Mouse (Mus musculus) lung, postnatal 25 days (tissue): Measurements from ENCODE around the gene Pde8b.

ENCODE experiments used
- DNase-seq: peaks from one replicate; pipeline ENCODE4 v3.0.0; 2022; ENCODE audit warnings: low spot score

The Pde8b gene

GRCm38 (mm10) chr13:95140460-95141079, 109.6 kb downstream of the Pde8b start:
- no peak for DNase-seq

DNA sequence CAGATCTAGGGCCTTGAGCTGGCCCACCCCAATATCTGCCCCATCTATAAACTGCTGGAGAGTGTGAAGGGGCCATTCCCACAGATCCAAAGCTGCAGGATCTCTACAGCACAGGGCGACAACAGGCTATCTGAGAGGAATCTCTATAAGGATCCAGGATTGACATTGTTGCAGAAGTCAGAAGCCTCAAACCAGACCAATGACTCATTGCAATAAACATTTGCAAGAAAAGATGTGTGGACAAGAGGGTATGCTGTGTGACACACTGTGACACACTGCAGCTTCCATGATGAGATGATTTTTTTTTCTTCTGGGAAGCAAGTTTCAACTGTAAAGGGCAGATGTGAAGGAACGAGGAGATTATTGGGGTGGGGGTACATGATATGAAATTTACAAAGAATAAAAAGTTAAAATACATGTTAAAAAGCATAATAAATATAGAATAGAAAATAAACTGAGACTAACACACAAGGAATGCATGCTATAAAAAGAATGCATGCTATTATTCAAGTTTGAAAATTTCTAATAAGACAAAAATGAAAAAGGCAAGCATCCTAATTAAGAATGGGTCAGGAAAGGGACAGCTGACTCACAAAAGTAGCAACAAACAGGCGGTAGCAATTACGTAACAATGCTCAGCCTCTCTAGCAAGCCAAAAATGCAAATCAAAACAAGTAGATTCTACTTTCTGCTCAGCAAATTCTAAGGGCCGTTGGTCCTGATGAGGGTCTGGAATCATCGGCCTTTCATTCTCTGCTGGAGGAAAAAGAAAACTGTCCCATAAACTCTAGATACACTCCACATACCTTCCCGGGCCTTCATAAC, 114.6 kb downstream of the Pde8b start:
- DNase-seq: no peak

DNA sequence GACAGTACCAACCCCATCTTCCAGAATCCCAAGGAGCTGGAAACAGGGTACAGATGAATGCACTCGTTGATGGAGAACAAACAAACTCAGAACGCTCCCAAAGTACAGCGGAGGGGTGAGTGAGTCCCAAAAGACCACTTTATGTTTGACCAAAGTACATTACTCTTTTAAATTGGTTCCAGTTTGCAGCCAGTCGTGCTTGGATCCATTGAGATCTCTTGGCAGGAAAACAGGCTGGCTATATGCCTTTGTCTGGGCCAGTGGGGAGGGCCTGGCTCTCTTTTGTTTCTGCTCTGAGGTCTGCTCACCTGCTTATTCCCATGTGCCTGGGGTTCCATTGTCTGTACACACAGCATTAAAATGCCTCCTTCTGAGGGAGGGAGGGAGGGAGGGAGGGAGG, 118.3 kb downstream of the Pde8b start:
- DNase-seq: no peak

- DNase-seq: no peak
These were observed 119.1 kb downstream of the Pde8b start for GRCm38 (mm10) chr13:95131041-95131440.

- DNase-seq: no peak
These were observed 122.8 kb downstream of the Pde8b start for GRCm38 (mm10) chr13:95127288-95127687.

DNA sequence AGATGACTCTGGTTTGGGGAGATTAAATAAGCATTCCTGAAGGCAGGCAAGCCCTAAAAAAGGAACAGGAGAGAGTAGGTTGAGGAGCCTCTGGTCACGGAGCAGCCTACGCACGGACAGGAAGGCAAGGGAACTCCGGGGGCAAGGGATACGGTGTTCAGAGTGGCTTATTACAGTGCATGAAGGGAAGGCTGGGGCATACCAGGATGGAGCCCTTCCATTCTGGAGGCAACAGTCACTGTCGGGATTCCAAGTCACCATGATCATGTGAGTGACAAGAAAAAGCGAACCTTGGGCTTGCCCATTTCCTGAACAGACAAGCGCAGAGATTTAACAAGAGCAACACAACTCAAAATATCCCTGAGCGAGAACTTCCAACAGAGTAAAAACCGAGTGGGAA, 123.3 kb downstream of the Pde8b start:
- DNase-seq: no peak

DNA sequence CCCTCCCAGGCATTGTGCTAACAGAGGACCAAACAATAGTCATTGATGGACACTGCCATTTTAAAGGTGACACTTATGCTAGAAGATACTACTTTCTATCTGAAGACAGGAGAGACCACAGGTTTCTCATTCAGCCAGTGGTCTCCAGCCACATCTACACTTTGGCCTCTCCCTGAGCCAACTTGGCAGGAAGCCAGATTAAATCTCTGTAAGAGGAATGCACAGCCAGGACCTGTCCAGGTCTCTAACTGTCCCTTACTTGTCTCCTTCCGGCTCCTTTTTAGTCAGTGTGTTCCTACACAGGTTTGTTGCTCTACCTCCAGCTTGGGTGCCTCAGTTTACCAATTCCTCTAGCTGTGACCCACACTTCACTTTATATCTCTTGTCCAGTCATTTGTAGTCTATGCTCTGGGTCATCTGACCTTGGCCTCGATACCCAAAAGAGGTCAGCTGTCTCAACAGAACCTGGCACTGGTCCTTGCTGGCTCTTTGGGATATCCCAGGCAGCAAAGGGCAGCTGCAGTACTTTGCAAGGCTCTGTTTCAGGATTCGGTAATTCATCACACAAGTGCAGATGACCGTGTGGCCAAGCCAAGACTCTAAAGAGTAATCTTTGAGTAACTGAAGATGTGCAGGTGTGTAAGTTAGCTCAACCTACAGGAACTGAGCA, 124.5 kb downstream of the Pde8b start:
- no peak for DNase-seq

DNA sequence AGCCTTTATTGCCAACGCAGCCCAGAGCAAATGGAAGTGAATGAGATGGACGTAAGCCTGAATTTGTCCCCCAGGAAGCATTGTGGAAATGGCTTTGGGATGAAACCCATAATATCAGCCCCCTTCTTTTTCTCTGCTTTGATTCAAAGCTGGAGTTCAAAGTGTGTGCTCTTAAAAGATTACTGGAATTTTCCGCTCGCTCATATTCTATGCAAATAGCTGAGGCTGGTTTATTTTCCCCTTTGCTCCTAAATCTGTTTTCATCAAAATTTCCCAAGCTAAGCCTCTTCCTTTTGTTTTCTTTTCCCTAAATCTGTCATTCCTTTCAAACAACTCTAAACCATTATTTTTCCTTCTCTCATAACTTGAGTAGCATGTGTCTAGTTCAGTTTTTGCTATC, 129.6 kb downstream of the Pde8b start:
- no peak for DNase-seq

DNA sequence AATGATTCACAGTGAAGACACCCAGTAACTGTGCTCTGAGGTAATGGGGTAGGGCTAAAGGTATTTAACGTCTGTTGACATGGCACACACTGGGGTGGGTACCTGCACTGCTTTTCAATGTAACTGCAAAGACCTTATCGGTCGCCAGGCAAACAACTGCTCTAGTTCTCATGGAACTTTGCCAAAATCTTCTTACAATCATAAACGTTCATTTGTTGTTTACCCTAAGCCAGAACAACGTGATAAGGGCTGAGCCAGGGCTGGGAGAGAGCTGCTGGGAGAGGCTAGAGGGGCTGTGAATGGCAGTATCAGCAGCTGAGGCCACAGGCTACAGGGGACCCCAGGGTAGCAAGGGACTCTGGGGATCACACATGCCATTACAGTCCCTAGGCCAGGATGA, 136.4 kb downstream of the Pde8b start:
- peak; percentile 56 for DNase-seq

GRCm38 (mm10) chr13:95109555-95109954, 140.6 kb downstream of the Pde8b start:
- DNase-seq: no peak

GRCm38 (mm10) chr13:95108035-95108434, 142.1 kb downstream of the Pde8b start:
- DNase-seq: no peak

DNA sequence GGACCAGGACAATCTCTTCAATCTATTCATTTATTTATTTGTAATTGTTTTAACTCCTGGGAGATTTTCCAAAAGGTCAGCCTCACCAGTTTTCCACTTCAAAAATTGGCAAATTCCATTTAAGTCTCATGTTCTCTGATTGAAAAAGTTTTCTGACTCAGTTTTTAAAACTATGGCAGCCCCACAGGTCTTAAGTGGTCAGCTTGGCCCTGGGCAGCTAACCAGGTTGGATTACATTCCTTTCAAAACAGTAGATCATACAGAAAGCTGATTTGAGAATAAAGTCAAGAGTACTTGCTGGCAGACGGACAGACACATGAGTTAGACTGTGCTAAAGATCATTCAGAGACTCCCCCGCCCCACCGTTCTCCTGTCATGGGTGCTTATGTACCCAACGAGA, 145.3 kb downstream of the Pde8b start:
- peak; percentile 31 for DNase-seq

GRCm38 (mm10) chr13:95102985-95103590, 147.0 kb downstream of the Pde8b start:
- DNase-seq: no peak

DNA sequence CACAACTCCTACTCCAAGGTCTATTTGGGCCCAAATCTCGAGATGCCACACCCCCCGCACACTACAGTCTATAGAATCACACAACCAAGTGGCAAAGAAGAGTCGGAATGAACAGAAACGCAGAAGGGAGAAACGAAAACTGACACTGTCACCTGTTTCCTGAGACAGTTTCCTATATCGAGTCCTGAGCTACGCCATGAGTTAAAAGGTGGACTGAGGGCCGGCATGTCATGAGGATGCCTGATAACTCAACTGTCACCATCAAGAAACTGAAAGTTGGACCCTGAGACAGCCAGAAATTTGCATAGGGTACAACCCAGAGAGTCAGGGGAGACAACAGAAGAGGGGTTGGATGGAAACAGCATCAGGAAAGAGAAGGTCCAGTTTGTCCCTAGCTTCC, 148.8 kb downstream of the Pde8b start:
- no peak for DNase-seq

DNA sequence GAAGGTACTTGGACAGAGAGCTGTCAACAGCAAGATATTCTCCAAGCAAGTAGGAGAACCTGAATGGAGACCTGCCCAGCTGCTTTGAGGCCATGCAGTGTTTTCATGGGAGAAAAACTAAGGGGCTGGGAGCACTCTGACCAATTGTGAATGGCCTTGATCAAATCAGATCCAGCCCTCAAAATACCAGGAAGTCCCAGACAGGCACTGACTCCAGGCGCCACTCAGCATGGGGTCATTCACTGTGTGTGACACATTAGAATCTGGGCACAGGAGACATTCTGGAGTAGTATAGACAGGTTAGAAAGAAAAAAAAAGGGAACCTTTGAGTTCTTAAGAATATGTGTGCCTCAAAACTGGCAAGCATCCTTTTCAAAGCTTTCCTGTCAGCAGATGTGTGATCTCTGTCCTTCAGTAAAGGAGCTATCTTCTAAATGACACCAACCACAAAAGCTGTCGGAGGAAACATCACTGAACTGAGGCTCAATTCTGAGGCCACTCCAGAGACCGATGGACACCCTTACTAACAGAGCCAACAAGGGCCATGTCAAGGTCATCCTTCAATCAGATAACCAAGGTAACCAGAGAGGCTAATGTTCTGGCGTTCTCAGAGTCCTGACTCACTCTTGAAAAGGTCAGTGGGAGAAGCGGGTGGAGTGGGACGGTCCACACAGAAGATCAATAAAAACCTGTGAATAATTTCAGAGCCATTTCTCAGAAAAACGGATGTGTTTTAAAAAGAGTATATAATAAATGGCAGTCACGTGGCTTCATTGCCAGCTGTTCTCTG, 151.0 kb downstream of the Pde8b start:
- DNase-seq: no peak

GRCm38 (mm10) chr13:95096646-95097045, 153.5 kb downstream of the Pde8b start:
- peak; percentile 42 for DNase-seq

DNA sequence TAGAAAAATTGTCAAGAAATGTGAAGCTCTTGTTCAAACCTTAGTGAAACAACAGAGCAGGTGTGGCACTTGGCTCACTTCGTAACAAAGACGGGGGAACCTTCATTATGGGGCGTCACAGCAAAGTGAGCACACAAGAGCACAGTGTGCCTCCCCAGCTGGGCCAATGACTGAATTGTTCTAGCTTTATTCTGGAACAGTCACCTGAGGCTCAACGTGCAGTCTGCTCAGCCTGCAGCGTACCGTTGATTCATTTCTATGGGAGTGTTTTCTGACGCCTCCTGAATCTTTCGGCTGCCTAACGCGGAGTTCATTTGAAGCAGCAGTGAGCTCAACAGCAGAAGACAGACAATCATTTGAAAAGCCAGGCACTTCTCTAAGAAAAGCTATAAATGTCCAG, 154.3 kb downstream of the Pde8b start:
- no peak for DNase-seq

- DNase-seq: no peak
These were observed 158.3 kb downstream of the Pde8b start for GRCm38 (mm10) chr13:95091546-95092445.

GRCm38 (mm10) chr13:95087358-95087787, 162.8 kb downstream of the Pde8b start:
- no peak for DNase-seq

GRCm38 (mm10) chr13:95086033-95086432, 164.1 kb downstream of the Pde8b start:
- DNase-seq: no peak

DNA sequence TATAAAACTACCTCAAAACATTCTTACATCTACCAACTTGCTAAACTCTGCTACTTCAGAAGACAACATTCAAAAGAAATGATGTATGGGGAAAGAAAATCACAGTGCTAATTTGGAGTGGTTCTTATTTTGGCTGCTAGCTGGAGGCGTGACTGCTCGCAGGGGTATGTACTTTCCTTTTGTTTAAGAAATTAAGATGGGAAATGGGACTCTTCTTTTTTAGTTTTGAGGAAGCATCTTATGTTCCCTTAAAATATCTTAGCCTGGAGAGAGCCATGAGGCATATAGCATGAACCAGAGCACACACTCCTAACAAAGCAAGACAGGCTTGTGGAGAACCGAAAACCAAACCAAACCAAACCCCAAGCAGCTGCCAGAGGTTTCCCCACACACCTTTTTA, 167.5 kb downstream of the Pde8b start:
- no peak for DNase-seq
